Mouse (Mus musculus) spleen, postnatal 10 days (tissue): Measurements from ENCODE around the gene Olfr1025-ps1.

Experiments
- DNase-seq, 2 experiments: peaks; one replicate each; pipeline ENCODE4 v3.0.0; 2021 to 2022; ENCODE audit warnings: low spot score in 2 of 2

Gene Olfr1025-ps1

GRCm38 (mm10) chr2:85914893-85915292 lies at the start of gene Olfr1025-ps1:
Gene Olfr1025-ps1, plus strand, starts transcription at chr2:85915193.
- no peak for DNase-seq

- no peak for DNase-seq
These were observed 46.7 kb upstream of the Olfr1025-ps1 start, which contains the start of gene Olfr1022 for GRCm38 (mm10) chr2:85868294-85868693. Gene Olfr1022, plus strand, starts transcription at chr2:85868594.

GRCm38 (mm10) chr2:85885340-85885739 lies 29.7 kb upstream of the Olfr1025-ps1 start, which contains the start of gene Olfr1023:
Gene Olfr1023, plus strand, starts transcription at chr2:85885640.
- no peak for DNase-seq

- DNase-seq = no peak
These were observed 10.0 kb upstream of the Olfr1025-ps1 start, which contains the start of gene Olfr1024 for GRCm38 (mm10) chr2:85904952-85905351. Gene Olfr1024, minus strand, starts transcription at chr2:85905052.

- no peak for DNase-seq
These were observed 1.8 kb upstream of the Olfr1025-ps1 start for GRCm38 (mm10) chr2:85913197-85913596.

GRCm38 (mm10) chr2:85921258-85921657 lies 6.3 kb downstream of the Olfr1025-ps1 start, which contains the start of gene Olfr1026:
Gene Olfr1026, plus strand, starts transcription at chr2:85921558.
- no peak for DNase-seq

GRCm38 (mm10) chr2:85950137-85950536 lies 35.1 kb downstream of the Olfr1025-ps1 start, which contains the start of gene Olfr1028:
Gene Olfr1028, plus strand, starts transcription at chr2:85950437.
- no peak for DNase-seq
